8 mouse cellular contexts compared by ENCODE assay signal in genomic region chr4:142057529-142058216, GRCm38 (mm10). TPM values are rescaled to one million over a fixed set of nuclear protein-coding genes. Genes with fewer than 3 reads are reported as not detected.
DNase-seq lines count a peak whose midpoint lies in the region; ATAC-seq lines count a peak whose summit lies in the region.

No protein-coding gene starts in this region.

- H3K36me3 ChIP-seq in kidney, embryonic 16.5 days (ENCODE audit: insufficient read depth, low read length), result no peaks in the 10 kb centered on the region
- no peaks in the 10 kb centered on the region for H3K36me3 ChIP-seq in heart, embryonic 16.5 days (ENCODE audit: control insufficient read depth, insufficient read depth)
- H3K36me3 ChIP-seq in midbrain, embryonic 15.5 days (replicated peaks), result no peaks in the 10 kb centered on the region

- H3K9me3 ChIP-seq in kidney, embryonic 16.5 days (ENCODE audit: low read length), result no peaks in the 10 kb centered on the region
- no peaks in the 10 kb centered on the region for H3K9me3 ChIP-seq in heart, embryonic 16.5 days (replicated peaks; ENCODE audit: control insufficient read depth, low read length)
- no peaks in the 10 kb centered on the region for H3K9me3 ChIP-seq in midbrain, embryonic 15.5 days

- no peak overlapping the region for H3K4me3 ChIP-seq in kidney, embryonic 16.5 days (ENCODE audit: low read length)
- no peak overlapping the region for H3K4me3 ChIP-seq in heart, embryonic 16.5 days (ENCODE audit: low read length)
- no peak overlapping the region for H3K4me3 ChIP-seq in midbrain, embryonic 15.5 days

- H3K27me3 ChIP-seq in kidney, embryonic 16.5 days (ENCODE audit: insufficient read depth, low read length), result no peaks in the 10 kb centered on the region
- no peaks in the 10 kb centered on the region for H3K27me3 ChIP-seq in heart, embryonic 16.5 days (ENCODE audit: control insufficient read depth, insufficient read depth, low read length)
- no peaks in the 10 kb centered on the region for H3K27me3 ChIP-seq in midbrain, embryonic 15.5 days (replicated peaks)

- H3K4me1 ChIP-seq in kidney, embryonic 16.5 days (ENCODE audit: insufficient read depth, low read length), result peaks cover 39% of the 10 kb centered on the region
- H3K4me1 ChIP-seq in heart, embryonic 16.5 days (ENCODE audit: control insufficient read depth, insufficient read depth, low read length), result peaks cover 60% of the 10 kb centered on the region
- H3K4me1 ChIP-seq in midbrain, embryonic 15.5 days, result 0 out of 2 replicates have a peak, but pooled peaks cover 6% of the 10 kb centered on the region

- no peak overlapping the region for H3K9ac ChIP-seq in kidney, embryonic 16.5 days (replicated peaks; ENCODE audit: low read length)
- no peak overlapping the region; the same call in 1 of the 2 replicates for H3K9ac ChIP-seq in heart, embryonic 16.5 days (ENCODE audit: low read length)
- H3K9ac ChIP-seq in midbrain, embryonic 15.5 days, result no peak overlapping the region

- no peak overlapping the region for H3K27ac ChIP-seq in kidney, embryonic 16.5 days (ENCODE audit: low read length)
- peak overlapping the region; percentile 87 for H3K27ac ChIP-seq in heart, embryonic 16.5 days (ENCODE audit: low read length)
- H3K27ac ChIP-seq in midbrain, embryonic 15.5 days, result no peak overlapping the region

- DNase-seq in kidney, adult 18-20 months, result peak; percentile 25
- peak; percentile 83 to 87 for DNase-seq in cerebellum, postnatal 10 days
- no peak for DNase-seq in thymus, adult 18-20 months
- no peak for DNase-seq in gastrocnemius, postnatal 4 days (ENCODE audit: low spot score in 2 of 2)

- 84% methylated on average over 22 of the region's 22 CpGs for WGBS in kidney, embryonic 16.5 days
- WGBS in heart, embryonic 16.5 days, result 55% methylated on average over 22 of the region's 22 CpGs
- 77% methylated on average over 22 of the region's 22 CpGs for WGBS in midbrain, embryonic 15.5 days

- no peak for ATAC-seq in kidney, embryonic 16.5 days (ENCODE audit: low FRiP score, low TSS enrichment)
- ATAC-seq in heart, embryonic 16.5 days (replicated peaks; ENCODE audit: extremely low read depth, insufficient read depth, low FRiP score), result peak; percentile 88
- peak; percentile 58; the same call in 1 of the 2 replicates for ATAC-seq in midbrain, embryonic 15.5 days (replicated peaks)
- no peak for ATAC-seq in monocyte, adult 5-6 weeks (replicated peaks; ENCODE audit: insufficient number of reproducible peaks, low FRiP score, low TSS enrichment, poor library complexity, severe bottlenecking)

- H3K4me2 ChIP-seq in kidney, embryonic 16.5 days (replicated peaks; ENCODE audit: low read depth, low read length), result no peak overlapping the region
- peak overlapping the region; percentile 10; the same call in 1 of the 2 replicates for H3K4me2 ChIP-seq in heart, embryonic 16.5 days (ENCODE audit: low read depth, low read length)
- no peak overlapping the region for H3K4me2 ChIP-seq in midbrain, embryonic 15.5 days

RNA-seq across cellular contexts. Expression of gene Tmem51, which starts 26.4 kb away (rescaled TPM):
- 41.6 and 42.7 TPM in 2 replicates for polyA plus RNA-seq in kidney, embryonic 16.5 days (2015; fragmentation: Nextera tagmentation; extraction: Ambion mirVana)
- 48.5 and 49.2 TPM in 2 replicates for polyA plus RNA-seq in heart, embryonic 16.5 days (2015; fragmentation: Nextera tagmentation; extraction: Ambion mirVana)
- polyA plus RNA-seq in midbrain, embryonic 15.5 days (2015; fragmentation: Nextera tagmentation; extraction: Ambion mirVana), result 8.1 and 8.5 TPM in 2 replicates
- total RNA-seq in gastrocnemius, postnatal 4 days (2021), result 1 to 10 TPM; 6.1 to 7.6 TPM
- total RNA-seq in monocyte, adult 5-6 weeks (2017), result 57.2 to 77.8 TPM (median 58.7 TPM) in 3 replicates

RNA-seq across cellular contexts. Expression of gene Fhad1, which starts 42.8 kb away (rescaled TPM):
- 0.74 and 1.0 TPM in 2 replicates for polyA plus RNA-seq in kidney, embryonic 16.5 days (2015; fragmentation: Nextera tagmentation; extraction: Ambion mirVana)
- 3.0 and 4.0 TPM in 2 replicates for polyA plus RNA-seq in heart, embryonic 16.5 days (2015; fragmentation: Nextera tagmentation; extraction: Ambion mirVana)
- 3.7 and 4.2 TPM in 2 replicates for polyA plus RNA-seq in midbrain, embryonic 15.5 days (2015; fragmentation: Nextera tagmentation; extraction: Ambion mirVana)
- total RNA-seq in gastrocnemius, postnatal 4 days (2021), result 1 to 10 TPM; 6.4 to 6.7 TPM
- 0.32 to 4.4 TPM (median 0.38 TPM) in 3 replicates for total RNA-seq in monocyte, adult 5-6 weeks (2017)

Comparison
In these comparisons a context has a peak if more than half of its experiments do, and no peak if none do; other contexts are left out.
1. DNase-seq: peak in kidney, adult 18-20 months (single experiment) and cerebellum, postnatal 10 days (2 of 2); none in thymus, adult 18-20 months (0 of 2) and gastrocnemius, postnatal 4 days (0 of 2).
2. ATAC-seq: peak in heart, embryonic 16.5 days (single experiment) and midbrain, embryonic 15.5 days (single experiment); none in kidney, embryonic 16.5 days (single experiment) and monocyte, adult 5-6 weeks (single experiment).